Mouse (Mus musculus): ENCODE measurements around the gene Liph. TPM values are rescaled to one million over a fixed set of nuclear protein-coding genes. Genes with fewer than 3 reads are reported as not detected.
"Not testable (repeated sequence)": the region's sequence is repeated elsewhere in the genome, so short reads cannot be mapped to it uniquely, and the experiment has no call there.

The Liph gene
- polyA plus RNA-seq, 1 experiment from 2014 or later: 21.4 TPM

- 49% methylated on average over 5 of the region's 5 CpGs for WGBS
- no peaks in the 10 kb centered on the region; the same call in 1 of the 2 replicates for H3K4me1 ChIP-seq
- H3K9ac ChIP-seq: no peak overlapping the region
- no peaks in the 10 kb centered on the region for H3K36me3 ChIP-seq
- H3K4me2 ChIP-seq: no peak overlapping the region
- H3K9me3 ChIP-seq: no peaks in the 10 kb centered on the region
- peak overlapping the region; percentile 84 for H3K27ac ChIP-seq
- no peak overlapping the region for H3K4me3 ChIP-seq (replicated peaks)
- no peak; the same call in 1 of the 2 replicates for ATAC-seq (ENCODE audit: insufficient read depth, low FRiP score, low read depth)
- no peaks in the 10 kb centered on the region for H3K27me3 ChIP-seq (replicated peaks)
Measured at GRCm38 (mm10) chr16:21998061-21998460, 2.6 kb upstream of the Liph start.

- H3K27ac ChIP-seq: peak overlapping the region; percentile 84
- no peaks in the 10 kb centered on the region for H3K36me3 ChIP-seq
- H3K27me3 ChIP-seq (replicated peaks): no peaks in the 10 kb centered on the region
- ATAC-seq (ENCODE audit: insufficient read depth, low FRiP score, low read depth): peak; percentile 93
- WGBS: 16% methylated on average over 5 of the region's 5 CpGs
- no peak overlapping the region for H3K9ac ChIP-seq
- no peaks in the 10 kb centered on the region for H3K9me3 ChIP-seq
- H3K4me3 ChIP-seq (replicated peaks): no peak overlapping the region
- H3K4me2 ChIP-seq: 0 out of 2 replicates have a peak overlapping the region, but pooled peaks have one; percentile 26
- no peaks in the 10 kb centered on the region; the same call in 1 of the 2 replicates for H3K4me1 ChIP-seq
Measured at GRCm38 (mm10) chr16:21996881-21997641, 1.6 kb upstream of the Liph start.

GRCm38 (mm10) chr16:21996402-21996801, 939 bp upstream of the Liph start:
- peak; percentile 53; the same call in 1 of the 2 replicates for ATAC-seq (ENCODE audit: insufficient read depth, low FRiP score, low read depth)
- Histone ChIP-seq H3K36me3 (no peaks in the 10 kb centered on the region), H3K9me3 (no peaks in the 10 kb centered on the region), H3K27ac (peak overlapping the region; percentile 84), H3K27me3 (replicated peaks) (no peaks in the 10 kb centered on the region), H3K4me3 (replicated peaks) (no peak overlapping the region), H3K9ac (no peak overlapping the region), H3K4me1 (no peaks in the 10 kb centered on the region; the same call in 1 of the 2 replicates), H3K4me2 (no peak overlapping the region)
- 22% methylated on average over 4 of the region's 4 CpGs for WGBS

- H3K36me3 ChIP-seq: no peaks in the 10 kb centered on the region
- 0 out of 2 replicates have a peak, but pooled peaks have one; percentile 59 for ATAC-seq (ENCODE audit: insufficient read depth, low FRiP score, low read depth)
- H3K9ac ChIP-seq: no peak overlapping the region
- H3K27me3 ChIP-seq (replicated peaks): no peaks in the 10 kb centered on the region
- H3K9me3 ChIP-seq: no peaks in the 10 kb centered on the region
- no peaks in the 10 kb centered on the region for H3K4me1 ChIP-seq
- H3K4me2 ChIP-seq: no peak overlapping the region
- H3K4me3 ChIP-seq (replicated peaks): no peak overlapping the region
- 63% methylated on average over 2 of the region's 2 CpGs for WGBS
- no peak overlapping the region for H3K27ac ChIP-seq
Measured at GRCm38 (mm10) chr16:21991774-21992173, 3.7 kb downstream of the Liph start.

DNA sequence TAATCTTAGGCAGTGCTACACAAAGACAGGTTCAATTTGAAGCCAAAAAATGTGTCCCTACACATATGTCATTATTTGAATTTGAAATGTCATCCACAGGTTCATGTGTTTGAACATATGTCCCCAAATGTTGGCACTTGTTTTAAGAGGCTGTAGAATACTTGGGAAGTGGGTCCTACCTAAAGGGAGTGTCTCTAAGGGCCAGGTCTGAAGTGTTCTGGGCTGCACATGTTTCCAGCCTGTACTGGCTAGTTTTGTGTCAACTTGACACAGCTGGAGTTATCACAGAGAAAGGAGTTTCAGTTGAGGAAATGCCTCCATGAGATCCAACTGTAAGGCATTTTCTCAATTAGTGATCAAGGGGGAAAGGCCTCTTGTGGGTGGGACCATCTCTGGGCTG, 4.6 kb downstream of the Liph start:
- not testable (repeated sequence) for ATAC-seq (ENCODE audit: insufficient read depth, low FRiP score, low read depth); H3K36me3 ChIP-seq; H3K27me3 ChIP-seq (replicated peaks); H3K4me3 ChIP-seq (replicated peaks); H3K9ac ChIP-seq; H3K4me2 ChIP-seq; H3K4me1 ChIP-seq; H3K27ac ChIP-seq; H3K9me3 ChIP-seq

GRCm38 (mm10) chr16:21987956-21988355, 7.5 kb downstream of the Liph start:
- WGBS: 56% methylated on average over 5 of the region's 5 CpGs
- Histone ChIP-seq H3K27ac (no peak overlapping the region), H3K36me3 (no peaks in the 10 kb centered on the region), H3K4me3 (replicated peaks) (no peak overlapping the region), H3K4me2 (no peak overlapping the region), H3K27me3 (replicated peaks) (no peaks in the 10 kb centered on the region), H3K9ac (no peak overlapping the region), H3K9me3 (no peaks in the 10 kb centered on the region), H3K4me1 (no peaks in the 10 kb centered on the region)
- no peak for ATAC-seq (ENCODE audit: insufficient read depth, low FRiP score, low read depth)

GRCm38 (mm10) chr16:21986191-21986590, 9.3 kb downstream of the Liph start:
- Histone ChIP-seq H3K36me3 (no peaks in the 10 kb centered on the region), H3K4me1 (no peaks in the 10 kb centered on the region), H3K4me3 (replicated peaks) (no peak overlapping the region), H3K9ac (no peak overlapping the region), H3K27me3 (replicated peaks) (no peaks in the 10 kb centered on the region), H3K4me2 (no peak overlapping the region), H3K27ac (no peak overlapping the region), H3K9me3 (no peaks in the 10 kb centered on the region)
- WGBS: 20% methylated on average over 3 of the region's 3 CpGs
- no peak for ATAC-seq (ENCODE audit: insufficient read depth, low FRiP score, low read depth)

DNA sequence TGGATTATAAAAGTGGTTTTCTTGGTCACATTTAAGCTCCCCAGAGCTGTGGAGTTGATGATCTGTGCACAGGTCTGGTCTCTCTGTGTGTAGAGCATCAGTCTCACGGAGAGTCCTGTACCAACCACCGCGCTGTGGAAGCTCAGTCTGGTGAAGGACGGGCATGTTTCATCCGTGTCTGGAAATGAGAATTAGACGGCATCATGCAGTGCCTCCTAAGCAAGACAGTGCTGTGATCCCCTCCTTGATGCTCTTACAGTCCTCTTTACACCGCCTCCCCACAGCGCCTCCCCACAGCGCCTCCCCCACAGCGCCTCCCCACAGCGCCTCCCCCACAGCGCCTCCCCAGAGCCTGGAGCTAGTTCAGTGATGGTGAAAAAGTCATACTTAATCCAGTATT, 11.4 kb downstream of the Liph start:
- no peaks in the 10 kb centered on the region for H3K9me3 ChIP-seq
- WGBS: 82% methylated on average over 12 of the region's 12 CpGs
- no peak for ATAC-seq (ENCODE audit: insufficient read depth, low FRiP score, low read depth)
- no peak overlapping the region for H3K27ac ChIP-seq
- H3K27me3 ChIP-seq (replicated peaks): no peaks in the 10 kb centered on the region
- no peak overlapping the region for H3K4me3 ChIP-seq (replicated peaks)
- H3K36me3 ChIP-seq: no peaks in the 10 kb centered on the region
- no peak overlapping the region for H3K4me2 ChIP-seq
- no peaks in the 10 kb centered on the region for H3K4me1 ChIP-seq
- H3K9ac ChIP-seq: no peak overlapping the region

DNA sequence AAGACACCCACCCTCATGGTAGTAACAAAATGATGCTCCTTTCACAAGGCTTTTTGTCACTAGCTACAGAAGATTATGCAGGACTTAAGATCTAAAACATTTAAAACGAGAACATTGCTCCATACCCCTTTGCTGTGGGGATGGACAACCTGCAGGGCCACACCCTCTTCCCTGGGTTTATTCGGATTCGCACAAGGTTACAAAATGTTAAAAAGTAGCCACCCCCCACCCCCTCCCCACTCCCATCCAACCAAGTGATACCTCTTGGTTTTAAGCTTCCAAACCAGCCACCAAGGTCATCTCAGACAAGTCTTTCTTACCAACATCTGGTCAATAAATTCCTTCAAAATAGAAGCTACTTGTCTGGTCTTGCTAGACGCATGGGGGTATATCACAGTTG, 11.9 kb downstream of the Liph start:
- H3K27ac ChIP-seq: no peak overlapping the region
- H3K9me3 ChIP-seq: no peaks in the 10 kb centered on the region
- no peak for ATAC-seq (ENCODE audit: insufficient read depth, low FRiP score, low read depth)

GRCm38 (mm10) chr16:21983146-21983545, 12.3 kb downstream of the Liph start:
- Histone ChIP-seq H3K9me3 (no peaks in the 10 kb centered on the region), H3K4me2 (no peak overlapping the region), H3K9ac (no peak overlapping the region), H3K4me1 (no peaks in the 10 kb centered on the region), H3K27ac (no peak overlapping the region), H3K36me3 (no peaks in the 10 kb centered on the region), H3K4me3 (replicated peaks) (no peak overlapping the region), H3K27me3 (replicated peaks) (no peaks in the 10 kb centered on the region)
- 93% methylated on average over 9 of the region's 9 CpGs for WGBS
- ATAC-seq (ENCODE audit: insufficient read depth, low FRiP score, low read depth): no peak

More for the DNA sequence above, 11.9 kb downstream of the Liph start:
- Histone ChIP-seq H3K4me1 (no peaks in the 10 kb centered on the region), H3K9ac (no peak overlapping the region), H3K36me3 (no peaks in the 10 kb centered on the region), H3K27me3 (replicated peaks) (no peaks in the 10 kb centered on the region), H3K4me2 (no peak overlapping the region), H3K4me3 (replicated peaks) (no peak overlapping the region)
- WGBS: 91% methylated on average over 4 of the region's 4 CpGs

- Histone ChIP-seq H3K9me3 (no peaks in the 10 kb centered on the region), H3K27me3 (replicated peaks) (no peaks in the 10 kb centered on the region), H3K4me1 (0 out of 2 replicates have a peak, but pooled peaks cover 8% of the 10 kb centered on the region), H3K36me3 (no peaks in the 10 kb centered on the region), H3K4me2 (no peak overlapping the region), H3K4me3 (replicated peaks) (no peak overlapping the region), H3K9ac (no peak overlapping the region), H3K27ac (no peak overlapping the region)
- 73% methylated on average over 5 of the region's 5 CpGs for WGBS
- ATAC-seq (ENCODE audit: insufficient read depth, low FRiP score, low read depth): no peak
Measured at GRCm38 (mm10) chr16:21977347-21977746, 18.1 kb downstream of the Liph start.

DNA sequence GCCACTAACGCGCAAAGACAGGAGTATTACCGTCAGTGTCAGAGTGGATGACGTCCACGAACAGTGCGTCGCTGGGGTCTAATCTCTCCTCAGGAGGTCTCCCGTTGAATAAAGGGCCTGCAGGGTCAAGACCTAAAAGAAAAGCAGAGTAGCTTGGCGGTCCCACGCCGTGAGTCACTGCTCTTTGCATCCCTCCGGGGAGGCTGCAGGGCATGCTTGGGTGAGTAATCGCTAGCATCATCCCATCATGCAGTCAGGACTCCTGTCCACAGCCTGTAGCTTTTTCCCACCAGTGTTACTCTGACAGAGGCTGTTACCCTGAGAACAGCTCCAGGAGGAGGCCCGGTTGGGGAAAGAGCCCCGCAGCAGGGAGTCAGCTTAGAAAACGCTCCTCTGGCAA, 19.3 kb downstream of the Liph start:
- ATAC-seq (ENCODE audit: insufficient read depth, low FRiP score, low read depth): no peak
- H3K9me3 ChIP-seq: no peaks in the 10 kb centered on the region
- WGBS: 7% methylated on average over 16 of the region's 16 CpGs
- 0 out of 2 replicates have a peak, but pooled peaks cover 8% of the 10 kb centered on the region for H3K4me1 ChIP-seq
- H3K27me3 ChIP-seq (replicated peaks): no peaks in the 10 kb centered on the region
- no peak overlapping the region for H3K9ac ChIP-seq
- H3K36me3 ChIP-seq: no peaks in the 10 kb centered on the region
- H3K4me3 ChIP-seq (replicated peaks): peak overlapping the region; percentile 6; the same call in 1 of the 2 replicates
- no peak overlapping the region for H3K27ac ChIP-seq
- peak overlapping the region; percentile 45 for H3K4me2 ChIP-seq
